Mouse (Mus musculus) layer of hippocampus, adult 9-11 months (tissue): ENCODE results near the gene Zyx.

Experiments
- DNase-seq: peaks from one replicate; pipeline ENCODE4 v3.0.0; 2022

The Zyx gene

DNA sequence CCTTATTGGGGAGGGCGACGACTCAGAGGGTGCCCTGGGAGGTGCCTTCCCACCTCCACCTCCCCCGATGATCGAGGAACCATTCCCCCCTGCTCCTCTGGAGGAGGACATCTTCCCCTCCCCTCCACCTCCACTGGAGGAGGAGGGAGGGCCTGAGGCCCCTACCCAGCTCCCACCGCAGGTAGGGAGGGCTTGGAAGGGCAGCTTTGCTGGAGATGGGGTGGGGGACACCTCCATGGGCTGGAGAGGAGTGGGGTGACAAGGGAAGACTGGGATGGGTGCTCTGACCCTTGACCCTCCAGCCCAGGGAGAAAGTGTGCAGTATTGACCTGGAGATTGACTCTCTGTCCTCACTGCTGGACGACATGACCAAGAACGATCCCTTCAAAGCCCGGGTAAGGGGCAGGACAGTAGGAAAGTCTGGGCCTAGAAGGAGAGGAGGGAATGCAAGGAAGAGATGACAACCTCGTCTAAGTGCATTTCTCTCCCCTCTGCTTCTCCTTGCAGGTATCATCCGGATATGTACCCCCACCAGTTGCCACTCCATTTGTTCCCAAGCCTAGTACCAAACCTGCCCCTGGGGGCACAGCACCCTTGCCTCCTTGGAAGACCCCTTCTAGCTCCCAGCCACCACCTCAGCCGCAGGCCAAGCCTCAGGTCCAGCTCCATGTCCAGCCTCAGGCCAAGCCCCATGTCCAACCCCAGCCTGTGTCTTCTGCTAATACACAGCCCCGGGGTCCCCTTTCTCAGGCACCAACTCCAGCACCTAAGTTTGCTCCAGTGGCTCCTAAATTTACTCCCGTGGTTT lies 1.7 kb downstream of the Zyx start:
- DNase-seq = no peak

DNA sequence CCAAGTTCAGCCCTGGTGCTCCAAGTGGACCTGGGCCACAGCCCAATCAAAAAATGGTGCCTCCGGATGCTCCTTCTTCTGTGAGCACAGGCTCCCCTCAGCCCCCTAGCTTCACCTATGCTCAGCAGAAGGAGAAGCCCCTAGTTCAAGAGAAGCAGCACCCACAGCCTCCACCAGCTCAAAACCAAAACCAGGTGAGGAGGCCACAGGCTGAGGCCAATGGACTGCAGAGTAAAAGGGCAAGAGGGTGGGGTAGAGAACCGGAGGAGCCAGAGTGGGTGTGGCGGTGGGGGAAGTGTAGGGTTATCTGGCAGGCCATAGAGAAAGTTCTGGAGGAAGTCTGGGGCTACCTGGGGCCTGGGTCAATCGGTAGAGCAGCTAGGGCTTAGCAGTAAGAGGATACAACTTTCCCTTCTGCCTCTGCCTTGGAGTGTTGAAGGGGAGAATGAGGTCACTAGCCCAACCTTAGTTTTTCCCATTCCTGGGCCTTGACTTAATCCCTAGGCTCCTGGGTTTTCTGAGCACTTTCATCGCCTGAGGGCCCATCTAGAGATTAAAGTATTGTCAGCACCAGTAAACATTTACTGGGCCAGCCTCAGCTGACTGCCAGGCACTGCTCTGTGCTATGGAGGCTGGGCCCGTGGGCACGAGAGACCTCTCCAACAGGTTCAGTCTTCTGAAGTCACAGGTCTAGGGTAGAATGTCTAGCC lies 2.5 kb downstream of the Zyx start:
- no peak for DNase-seq

DNA sequence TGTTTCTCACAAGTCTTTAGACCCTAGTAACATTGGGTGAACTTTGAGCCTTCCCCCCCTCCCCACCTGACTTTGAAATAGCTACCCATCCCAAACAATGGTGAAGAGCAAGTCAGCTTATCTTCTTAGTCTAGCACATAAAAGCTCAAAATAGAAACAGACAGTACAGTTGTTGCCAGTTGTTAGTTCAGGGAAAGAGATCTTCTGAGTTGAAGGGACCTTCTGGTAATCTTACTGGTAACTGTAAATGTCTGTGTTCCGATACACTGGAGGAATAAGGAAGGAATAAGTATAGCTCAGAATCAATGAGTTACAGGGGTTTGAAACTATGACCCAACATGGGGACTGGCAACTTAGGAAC lies 3.0 kb downstream of the Zyx start:
- no peak for DNase-seq

GRCm38 (mm10) chr6:42353180-42353579 lies 3.8 kb downstream of the Zyx start:
- DNase-seq = peak; percentile 47

- no peak for DNase-seq
Observed at GRCm38 (mm10) chr6:42354076-42355019, 4.9 kb downstream of the Zyx start.

- no peak for DNase-seq
Observed at GRCm38 (mm10) chr6:42355366-42355765, 5.9 kb downstream of the Zyx start.

GRCm38 (mm10) chr6:42355794-42356600 lies 6.6 kb downstream of the Zyx start:
- DNase-seq = no peak

DNA sequence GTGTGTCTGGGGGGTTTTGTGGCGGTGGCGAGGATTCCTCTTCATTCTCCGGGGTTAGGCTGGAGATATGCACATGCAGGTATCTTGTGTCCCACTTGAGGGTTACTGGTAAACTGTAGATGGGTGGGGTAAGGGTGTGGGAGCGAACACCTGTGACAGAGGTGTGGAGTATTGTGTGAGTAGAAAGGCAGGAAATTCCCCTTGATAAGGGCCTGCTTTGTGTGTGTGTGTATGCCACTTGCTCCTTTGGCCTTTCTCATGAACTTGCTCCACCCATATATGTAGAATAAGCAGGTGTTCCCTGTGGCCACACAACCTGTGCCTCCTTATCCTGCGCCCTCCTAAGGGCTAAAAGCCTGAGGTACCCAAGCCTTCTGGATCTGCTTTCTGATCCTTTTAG lies 7.5 kb downstream of the Zyx start:
- DNase-seq = no peak

DNA sequence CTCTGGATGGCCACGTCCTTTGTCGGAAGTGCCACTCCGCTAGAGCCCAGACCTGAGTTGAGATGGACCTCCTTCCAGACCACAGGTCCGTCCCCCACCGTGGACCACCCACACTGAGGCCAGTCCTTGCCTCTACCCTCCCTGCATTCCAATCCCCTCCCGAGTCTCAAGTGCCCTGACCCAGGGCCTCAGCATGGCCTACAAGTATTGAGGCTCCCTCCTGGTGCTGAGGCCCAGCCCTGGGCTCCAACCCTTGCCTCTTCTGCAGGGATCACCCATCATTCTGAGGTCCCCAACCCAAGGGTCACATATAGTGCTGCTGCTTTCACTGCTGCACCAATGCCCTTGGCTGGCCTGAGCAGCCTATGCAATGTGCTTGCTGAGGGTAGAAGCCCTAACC lies 8.5 kb downstream of the Zyx start:
- no peak for DNase-seq

- DNase-seq = no peak
Observed at GRCm38 (mm10) chr6:42358901-42359300, 9.5 kb downstream of the Zyx start.

DNA sequence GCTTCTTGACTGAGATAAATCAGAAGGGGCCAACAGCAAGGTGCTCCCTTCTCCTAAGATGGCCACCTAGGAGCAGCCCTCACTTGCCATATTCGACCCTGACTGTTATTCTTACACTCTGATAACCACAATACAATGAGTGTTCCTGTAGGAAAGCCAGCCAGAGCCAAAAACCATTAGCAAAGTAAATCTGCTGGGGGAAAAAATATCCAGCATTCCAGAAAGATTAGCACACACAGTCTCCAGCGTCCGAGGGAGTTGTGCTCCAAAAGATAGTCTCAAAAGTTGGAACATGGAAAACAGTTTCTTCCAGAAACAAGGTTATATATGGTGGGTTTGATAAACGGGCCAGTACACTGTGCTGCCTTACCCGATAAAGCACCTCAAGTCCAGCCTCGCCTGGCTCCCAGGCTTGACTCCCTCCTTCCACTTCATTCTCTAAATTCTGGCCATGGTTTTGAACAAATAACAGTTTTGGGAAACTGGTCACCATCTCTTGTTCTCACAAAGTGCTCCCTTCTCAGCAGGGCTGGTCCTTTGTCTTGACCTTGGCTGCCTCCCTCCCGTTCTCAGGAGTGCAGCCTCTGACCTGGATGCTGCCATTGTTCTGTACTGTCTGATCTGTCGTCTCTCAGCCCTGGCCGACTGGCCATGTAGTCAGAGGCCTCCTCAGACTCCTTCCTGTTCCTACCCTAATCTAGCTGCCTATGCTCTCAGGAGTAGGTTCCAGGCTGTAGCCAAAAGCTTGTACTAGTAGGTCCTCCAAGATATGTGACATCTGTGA lies 10.1 kb downstream of the Zyx start:
- no peak for DNase-seq

DNA sequence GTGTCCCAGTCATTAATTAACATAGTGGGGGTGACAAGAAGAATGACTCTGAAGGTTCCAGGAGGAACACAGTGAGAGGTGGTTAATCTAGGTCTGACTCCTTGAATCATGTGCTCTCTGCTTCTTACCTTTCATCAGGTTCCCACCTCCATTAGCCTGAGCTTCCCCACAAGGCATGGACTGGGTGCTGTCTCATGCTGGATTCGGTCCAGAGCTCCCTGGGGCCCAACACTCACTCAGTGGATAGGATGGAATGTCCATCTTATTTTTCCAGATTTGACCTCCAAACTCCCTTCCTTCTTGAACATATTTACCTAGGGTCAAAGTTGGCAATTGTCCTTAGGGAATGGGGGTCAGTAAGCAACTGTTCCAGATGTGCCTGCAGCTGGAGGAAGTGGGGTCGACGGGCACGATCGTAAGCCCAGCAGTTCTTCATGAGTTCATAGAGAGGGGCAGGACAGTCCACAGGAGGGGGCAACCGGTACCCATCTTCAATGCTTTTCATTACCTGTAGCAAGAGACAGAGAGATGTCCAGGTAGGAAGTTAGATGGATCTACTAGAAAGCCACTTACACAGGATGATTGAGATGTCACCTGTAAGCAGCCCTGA lies 10.9 kb downstream of the Zyx start:
- no peak for DNase-seq

- no peak for DNase-seq
Observed at GRCm38 (mm10) chr6:42361041-42361895, 11.8 kb downstream of the Zyx start.

- DNase-seq = no peak
Observed at GRCm38 (mm10) chr6:42362074-42362473, 12.6 kb downstream of the Zyx start.

DNA sequence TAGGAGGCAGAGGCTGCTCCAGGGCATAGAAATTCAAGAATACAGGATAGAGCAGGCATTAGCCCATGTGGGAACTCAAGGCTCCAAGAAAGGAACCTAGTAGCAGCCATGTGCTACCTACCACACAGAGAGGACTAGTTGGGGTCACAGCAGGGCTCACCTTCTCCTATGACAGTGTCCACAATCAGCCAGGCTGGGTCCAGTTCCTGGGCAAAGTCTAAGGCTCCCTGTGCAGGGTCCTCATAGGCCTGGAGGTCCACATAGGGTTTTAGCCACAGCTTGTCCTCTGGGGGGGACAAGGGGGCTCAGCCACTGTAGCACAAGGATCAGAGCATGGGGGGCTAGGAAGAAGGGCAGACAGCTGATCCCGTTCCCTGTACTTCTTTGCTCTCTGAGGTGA lies 13.1 kb downstream of the Zyx start:
- DNase-seq = no peak

GRCm38 (mm10) chr6:42362974-42363373 lies 13.5 kb downstream of the Zyx start:
- no peak for DNase-seq

DNA sequence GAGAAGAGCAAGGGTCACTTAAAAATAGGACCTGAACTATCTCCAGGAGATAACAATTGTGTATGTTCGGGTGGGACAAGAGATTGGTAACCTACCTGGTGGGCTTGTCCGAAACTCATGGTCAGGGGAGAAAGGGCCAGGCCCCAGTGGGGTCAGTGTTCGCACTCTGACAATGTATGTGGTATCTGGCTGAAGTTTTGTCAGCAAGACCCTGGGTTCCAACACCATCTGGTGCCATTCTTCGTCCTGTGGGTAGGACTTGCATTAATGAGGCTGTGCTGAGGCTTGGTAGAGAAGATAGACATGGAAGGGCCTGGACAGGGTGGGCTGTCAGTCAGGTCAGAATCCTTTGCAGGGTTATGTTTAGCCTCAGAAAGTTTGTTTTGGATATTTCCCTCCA lies 14.6 kb downstream of the Zyx start:
- no peak for DNase-seq

DNA sequence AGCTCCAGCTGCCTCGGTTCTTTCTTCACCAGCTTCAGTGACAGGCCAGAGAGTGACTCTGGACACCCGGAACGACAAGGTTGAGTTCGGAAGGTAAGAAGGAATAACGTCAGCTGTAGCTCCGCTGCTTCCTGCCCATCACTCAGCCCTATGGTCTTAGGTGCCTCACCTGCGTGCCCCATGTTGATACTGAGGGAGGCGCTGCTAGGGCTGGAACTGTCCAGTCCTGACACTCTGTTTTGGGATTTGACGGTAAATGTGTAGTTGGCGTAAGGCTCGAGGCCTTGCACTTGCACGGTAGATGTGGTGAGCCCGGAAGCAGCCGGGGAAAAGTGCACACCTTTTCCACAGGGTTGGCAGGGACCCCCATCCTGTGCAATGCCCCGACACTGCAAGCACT lies 15.2 kb downstream of the Zyx start:
- no peak for DNase-seq

DNA sequence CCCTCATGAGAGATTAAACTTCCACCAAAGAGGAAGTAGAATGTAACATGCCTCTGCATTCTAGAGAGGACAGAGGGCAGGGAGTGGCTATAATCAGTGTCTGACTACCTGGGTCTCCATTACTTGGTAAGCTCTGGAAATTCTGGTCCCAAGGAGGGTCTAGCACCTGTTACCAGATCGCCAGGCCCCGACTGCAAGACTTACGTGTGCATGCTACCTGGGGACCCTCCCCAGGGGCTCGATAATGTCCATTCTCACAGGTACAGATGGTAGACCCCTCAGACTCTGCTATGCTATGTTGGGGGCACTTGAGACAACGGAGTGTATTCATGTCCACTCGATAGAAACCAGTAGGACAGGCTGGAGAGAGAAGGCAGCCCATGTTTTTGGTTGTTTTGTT lies 15.8 kb downstream of the Zyx start:
- no peak for DNase-seq

DNA sequence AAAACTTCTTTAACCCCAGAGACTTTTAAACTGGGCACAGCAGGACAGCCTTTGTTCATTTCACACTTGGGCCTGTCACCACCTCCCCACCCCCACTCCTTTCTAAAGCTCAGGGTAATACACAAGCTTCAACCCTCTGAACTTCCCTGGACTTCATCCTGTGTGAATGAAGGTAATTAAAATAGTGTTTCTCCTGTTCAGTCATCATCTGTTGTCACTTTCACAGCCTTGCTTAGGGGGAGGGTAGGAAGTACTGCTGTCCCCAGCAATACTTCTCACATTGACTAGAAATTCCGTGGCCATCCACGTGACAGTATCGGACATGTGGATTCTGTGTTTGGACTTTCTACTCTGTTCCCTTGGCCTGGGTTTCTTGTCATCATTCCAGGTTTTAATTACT lies 20.4 kb downstream of the Zyx start:
- DNase-seq = no peak
